Mouse (Mus musculus) midbrain, embryonic 12.5 days (tissue): Measurements from ENCODE around the gene Scin. TPM values are rescaled to one million over a fixed set of nuclear protein-coding genes. Genes with fewer than 3 reads are reported as not detected.

Source experiments
- ATAC-seq: fragments of 200-750 bp; cut with Nextera tagmentation; 2 replicates; pipeline ENCODE4 v1.8.0; 2017; ENCODE audit warnings: low read depth, moderate TSS enrichment, moderate library complexity; ENCODE audit not compliant: low FRiP score
- H3K27ac ChIP-seq: fragments of 300-500 bp; sonication (generic); replicated peaks from 2 replicates; pipeline ENCODE4 v1.5.1; 2016; ENCODE audit warnings: mild to moderate bottlenecking
- H3K27me3 ChIP-seq: fragments of 300-500 bp; sonication (generic); 2 replicates; pipeline ENCODE4 v1.6.1; 2016; ENCODE audit warnings: mild to moderate bottlenecking
- H3K36me3 ChIP-seq: fragments of 300-500 bp; sonication (generic); 2 replicates; pipeline ENCODE4 v1.6.1; 2016
- H3K4me1 ChIP-seq: fragments of 300-500 bp; sonication (generic); 2 replicates; pipeline ENCODE4 v1.6.1; 2016
- H3K4me2 ChIP-seq: fragments of 300-500 bp; sonication (generic); replicated peaks from 2 replicates; pipeline ENCODE4 v1.6.1; 2016; ENCODE audit warnings: mild to moderate bottlenecking, moderate library complexity
- H3K4me3 ChIP-seq: fragments of 300-500 bp; sonication (generic); 2 replicates; pipeline ENCODE4 v1.5.1; 2016; ENCODE audit warnings: mild to moderate bottlenecking
- H3K9ac ChIP-seq: fragments of 300-500 bp; sonication (generic); replicated peaks from 2 replicates; pipeline ENCODE4 v1.6.1; 2016; ENCODE audit warnings: mild to moderate bottlenecking, moderate library complexity
- H3K9me3 ChIP-seq: fragments of 300-500 bp; sonication (generic); 2 replicates; pipeline ENCODE4 v1.6.1; 2016; ENCODE audit warnings: mild to moderate bottlenecking
- WGBS: fragments of 180-500 bp; shearing (Covaris S2); methylation state at CpG from one replicate; pipeline ENCODE4 v1.1.7; 2016; 5-methylcytosine and 5-hydroxymethylcytosine counted together
- polyA plus RNA-seq: library from polyadenylated mRNA; unstranded; fragments of >200 nt; fragmentation: Nextera tagmentation; extraction: Ambion mirVana; gene quantifications from 2 replicates; pipeline ENCODE4 v1.2.1, GENCODE M21; 2016

Scin gene
- polyA plus RNA-seq, 1 experiment from 2014 or later: 0.09 TPM

DNA sequence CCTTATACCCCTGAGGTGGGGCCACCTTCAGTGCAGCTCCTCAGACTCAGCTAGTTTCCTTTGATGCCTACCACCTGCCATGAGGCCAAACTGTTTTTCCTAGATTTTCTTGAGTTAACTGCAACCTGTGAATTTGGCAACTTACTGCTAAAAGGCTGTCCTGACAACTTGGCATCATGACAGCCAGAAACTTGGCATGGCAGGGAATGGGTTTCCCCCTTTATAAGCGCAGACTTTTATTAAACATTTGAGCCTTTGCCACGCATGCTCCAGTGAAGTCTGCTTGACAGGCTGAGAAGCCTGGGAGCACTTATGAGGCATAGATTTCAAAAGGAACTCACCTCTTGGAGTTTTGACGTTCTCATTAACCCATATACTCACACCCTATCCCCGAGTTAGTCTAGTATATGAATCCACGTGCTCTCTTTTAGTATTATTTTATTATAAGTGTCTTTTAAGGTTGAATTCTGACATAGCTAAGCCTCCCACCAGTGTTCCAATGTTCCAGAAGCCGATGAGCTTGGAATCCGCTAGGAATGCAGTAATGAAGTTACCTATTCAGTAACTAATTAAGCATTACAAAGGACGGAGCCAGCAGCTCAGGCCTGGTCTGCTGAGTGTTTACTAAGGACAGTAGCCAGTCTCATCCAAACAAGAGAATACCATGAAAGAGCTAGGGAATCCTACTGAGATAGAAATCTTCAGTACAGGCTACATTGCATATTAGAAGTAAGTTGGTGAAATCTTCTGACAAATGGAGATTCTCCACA, 90.0 kb downstream of the Scin start:
- H3K27me3 ChIP-seq: no peaks in the 10 kb centered on the region
- no peak overlapping the region for H3K9ac ChIP-seq
- H3K4me2 ChIP-seq: no peak overlapping the region
- WGBS: 89% methylated on average over 8 of the region's 8 CpGs
- no peaks in the 10 kb centered on the region for H3K36me3 ChIP-seq
- no peaks in the 10 kb centered on the region for H3K4me1 ChIP-seq
- no peak overlapping the region for H3K4me3 ChIP-seq
- no peak for ATAC-seq
- H3K27ac ChIP-seq: no peak overlapping the region
- H3K9me3 ChIP-seq: no peaks in the 10 kb centered on the region

DNA sequence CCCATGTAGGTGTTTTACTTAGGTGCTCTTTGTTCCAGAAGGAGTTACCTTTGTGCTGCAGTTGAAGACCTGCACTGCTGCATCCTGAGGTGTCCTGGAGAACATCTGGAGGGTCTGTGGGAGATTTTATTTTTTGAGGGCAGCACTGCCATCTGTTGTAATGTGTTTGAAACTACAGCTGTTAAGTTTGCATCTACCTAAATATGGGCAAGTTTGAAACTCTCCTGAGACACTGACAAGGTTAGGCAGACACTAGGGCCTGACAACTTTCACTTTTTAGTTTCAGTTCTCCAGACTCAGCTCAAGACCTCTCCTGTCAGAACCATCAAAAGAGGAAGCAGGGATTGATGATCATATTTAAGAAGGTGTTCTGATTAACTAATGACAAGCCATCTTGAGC, 94.0 kb downstream of the Scin start:
- Histone ChIP-seq H3K27me3 (no peaks in the 10 kb centered on the region), H3K4me3 (no peak overlapping the region), H3K9me3 (no peaks in the 10 kb centered on the region), H3K4me1 (peaks cover 6% of the 10 kb centered on the region; the same call in 1 of the 2 replicates), H3K27ac (no peak overlapping the region), H3K9ac (no peak overlapping the region), H3K36me3 (no peaks in the 10 kb centered on the region), H3K4me2 (no peak overlapping the region)
- ATAC-seq: no peak

GRCm38 (mm10) chr12:40037876-40038463, 96.1 kb downstream of the Scin start, which contains the start of gene Arl4a:
Gene Arl4a, minus strand, starts transcription at chr12:40038025.
- WGBS: under 1% methylated on average over 48 of the region's 68 CpGs
- Histone ChIP-seq H3K27me3 (no peaks in the 10 kb centered on the region), H3K9ac (peak within 1 kb of the TSS; percentile 77), H3K4me1 (peaks cover 12% of the 10 kb centered on the region; the same call in 1 of the 2 replicates), H3K27ac (peak within 1 kb of the TSS; percentile 93), H3K9me3 (no peaks in the 10 kb centered on the region), H3K36me3 (no peaks in the 10 kb centered on the region), H3K4me2 (peak within 1 kb of the TSS; percentile 70), H3K4me3 (peak within 1 kb of the TSS; percentile 89)
- ATAC-seq: peak; percentile 90

- under 1% methylated on average over 55 of the region's 60 CpGs for WGBS
- no peaks in the 10 kb centered on the region for H3K27me3 ChIP-seq
- peak overlapping the region; percentile 89 for H3K4me3 ChIP-seq
- peak overlapping the region; percentile 93 for H3K27ac ChIP-seq
- peak; percentile 97 for ATAC-seq
- 0 out of 2 replicates have a peak, but pooled peaks cover 3% of the 10 kb centered on the region for H3K36me3 ChIP-seq
- peak overlapping the region; percentile 77 for H3K9ac ChIP-seq
- H3K9me3 ChIP-seq: no peaks in the 10 kb centered on the region
- peaks cover 12% of the 10 kb centered on the region; the same call in 1 of the 2 replicates for H3K4me1 ChIP-seq
- H3K4me2 ChIP-seq: peak overlapping the region; percentile 70
Measured at GRCm38 (mm10) chr12:40037226-40037813, 96.7 kb downstream of the Scin start.

DNA sequence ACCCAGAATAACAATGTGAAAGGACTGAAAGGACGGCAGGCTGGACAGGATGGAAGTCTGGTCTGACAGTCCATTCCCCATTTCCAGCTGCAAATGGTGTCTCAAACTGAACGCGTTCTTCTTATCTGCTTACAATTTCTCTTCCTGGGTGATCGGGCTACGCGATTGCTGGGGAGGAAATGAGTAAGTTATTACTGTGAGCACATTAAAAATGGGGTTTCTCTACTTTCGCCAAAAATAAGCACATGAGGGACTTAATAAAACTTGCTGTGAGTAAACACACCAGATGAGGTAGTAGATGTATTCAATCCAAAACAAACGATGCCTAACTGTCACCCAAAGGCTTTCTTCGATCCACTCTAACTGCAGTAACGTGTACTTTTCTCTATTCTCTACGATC, 97.4 kb downstream of the Scin start:
- H3K4me1 ChIP-seq: peaks cover 12% of the 10 kb centered on the region; the same call in 1 of the 2 replicates
- no peak for ATAC-seq
- H3K4me3 ChIP-seq: peak overlapping the region; percentile 89
- peak overlapping the region; percentile 77 for H3K9ac ChIP-seq
- 0 out of 2 replicates have a peak, but pooled peaks cover 3% of the 10 kb centered on the region for H3K36me3 ChIP-seq
- H3K9me3 ChIP-seq: no peaks in the 10 kb centered on the region
- H3K27ac ChIP-seq: peak overlapping the region; percentile 84
- peak overlapping the region; percentile 70 for H3K4me2 ChIP-seq
- WGBS: 3% methylated on average over 11 of the region's 11 CpGs
- no peaks in the 10 kb centered on the region for H3K27me3 ChIP-seq

DNA sequence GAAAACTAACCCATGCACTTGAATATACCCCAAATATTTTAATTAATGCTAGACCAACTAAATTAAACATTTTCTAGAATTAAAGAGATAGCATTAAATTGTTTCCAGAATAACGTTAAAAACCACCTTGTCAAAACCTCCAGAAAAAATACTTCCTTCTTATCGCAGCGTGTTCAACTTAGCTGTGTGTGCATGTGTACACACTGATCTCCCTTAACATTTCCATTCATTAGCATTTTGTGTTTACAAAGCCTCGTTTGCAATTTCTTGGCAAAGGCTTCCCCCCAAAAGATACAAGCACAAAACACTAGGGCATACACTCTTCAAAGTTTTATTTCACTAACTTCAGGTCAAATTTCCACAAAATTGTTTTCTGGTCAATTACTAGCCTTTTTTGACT, 98.5 kb downstream of the Scin start:
- H3K27ac ChIP-seq: no peak overlapping the region
- whole genome bisulfite sequencing: 68% methylated on average over 4 of the region's 4 CpGs
- H3K4me1 ChIP-seq: peaks cover 12% of the 10 kb centered on the region; the same call in 1 of the 2 replicates
- H3K9me3 ChIP-seq: 0 out of 2 replicates have a peak, but pooled peaks cover 3% of the 10 kb centered on the region
- 0 out of 2 replicates have a peak, but pooled peaks cover 3% of the 10 kb centered on the region for H3K36me3 ChIP-seq
- no peak overlapping the region for H3K9ac ChIP-seq
- ATAC-seq: no peak
- H3K4me3 ChIP-seq: peak overlapping the region; percentile 89
- peak overlapping the region; percentile 70 for H3K4me2 ChIP-seq
- no peaks in the 10 kb centered on the region for H3K27me3 ChIP-seq

DNA sequence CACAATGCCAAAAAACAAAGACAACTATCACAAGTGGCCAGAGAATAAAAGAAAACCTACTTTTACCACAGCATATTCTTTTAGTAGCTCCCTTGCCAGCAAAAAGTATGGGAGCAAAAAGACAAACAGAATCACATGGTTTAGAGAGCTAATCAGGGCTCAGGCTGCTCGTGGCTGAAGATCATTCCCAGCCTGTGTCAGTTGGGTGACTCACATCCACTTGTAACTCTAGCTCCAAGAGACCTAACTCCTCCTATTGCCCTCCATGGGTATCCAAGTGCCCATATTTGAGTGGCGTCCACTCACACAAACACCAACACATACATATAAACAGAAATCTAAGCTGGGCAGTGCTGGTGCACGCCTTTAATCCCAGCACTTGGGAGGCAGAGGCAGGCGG, 104.8 kb downstream of the Scin start:
- no peak overlapping the region for H3K27ac ChIP-seq
- 0 out of 2 replicates have a peak, but pooled peaks cover 3% of the 10 kb centered on the region for H3K9me3 ChIP-seq
- 83% methylated on average over 4 of the region's 4 CpGs for WGBS

DNA sequence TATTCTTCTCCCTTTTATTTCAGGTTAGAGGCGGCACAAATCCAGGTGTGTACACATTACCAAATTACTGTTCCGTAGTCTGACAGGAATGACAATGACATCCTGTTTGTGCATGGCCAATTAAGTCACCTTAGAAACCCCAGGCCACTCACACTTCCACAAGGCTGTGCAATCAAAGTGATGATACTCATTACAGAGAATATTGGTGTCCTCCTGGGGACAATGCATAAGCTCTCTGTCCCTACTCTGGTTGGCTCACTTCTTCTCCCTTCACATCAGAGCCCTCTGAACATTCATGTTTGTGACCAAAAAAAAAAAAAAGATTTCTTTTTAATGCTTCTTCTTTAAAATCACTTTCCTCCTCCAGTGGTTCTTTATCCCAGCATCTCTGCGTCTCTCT, 106.2 kb downstream of the Scin start:
- Histone ChIP-seq H3K27ac (no peak overlapping the region), H3K4me1 (no peaks in the 10 kb centered on the region), H3K4me3 (no peak overlapping the region), H3K9ac (no peak overlapping the region), H3K36me3 (0 out of 2 replicates have a peak, but pooled peaks cover 3% of the 10 kb centered on the region), H3K9me3 (0 out of 2 replicates have a peak, but pooled peaks cover 3% of the 10 kb centered on the region), H3K4me2 (no peak overlapping the region), H3K27me3 (no peaks in the 10 kb centered on the region)
- WGBS: 96% methylated on average over 3 of the region's 3 CpGs
- ATAC-seq: no peak

More for the DNA sequence above, 104.8 kb downstream of the Scin start:
- Histone ChIP-seq H3K4me3 (no peak overlapping the region), H3K4me2 (no peak overlapping the region), H3K36me3 (0 out of 2 replicates have a peak, but pooled peaks cover 3% of the 10 kb centered on the region), H3K9ac (no peak overlapping the region), H3K27me3 (no peaks in the 10 kb centered on the region), H3K4me1 (no peaks in the 10 kb centered on the region; the same call in 1 of the 2 replicates)
- ATAC-seq: no peak

DNA sequence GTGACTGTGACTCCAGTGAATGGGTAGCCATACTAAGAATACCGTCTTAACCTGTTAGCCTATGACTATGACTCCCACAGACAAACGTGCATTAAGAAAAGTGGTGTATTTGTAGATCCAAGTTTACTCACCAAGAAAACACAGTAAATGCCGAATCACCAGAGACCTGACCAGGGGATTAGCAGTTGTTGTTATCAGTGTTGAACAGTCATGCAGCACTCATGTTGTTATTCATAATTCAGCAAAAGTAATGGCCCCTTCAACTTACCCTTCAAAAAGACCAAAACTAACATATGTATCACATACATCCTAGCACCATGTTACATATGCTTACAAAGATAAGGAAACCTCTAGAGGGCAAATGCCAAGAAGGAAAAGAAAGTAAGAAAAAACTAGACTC, 106.6 kb downstream of the Scin start:
- Histone ChIP-seq H3K4me3 (no peak overlapping the region), H3K9me3 (0 out of 2 replicates have a peak, but pooled peaks cover 3% of the 10 kb centered on the region), H3K4me1 (no peaks in the 10 kb centered on the region), H3K9ac (no peak overlapping the region), H3K27me3 (no peaks in the 10 kb centered on the region), H3K27ac (no peak overlapping the region), H3K36me3 (no peaks in the 10 kb centered on the region), H3K4me2 (no peak overlapping the region)
- WGBS: 92% methylated on average over 3 of the region's 3 CpGs
- ATAC-seq: no peak

GRCm38 (mm10) chr12:40023918-40024317, 110.1 kb downstream of the Scin start:
- ATAC-seq: no peak
- 88% methylated on average over 2 of the region's 2 CpGs for WGBS
- Histone ChIP-seq H3K9me3 (no peaks in the 10 kb centered on the region), H3K27me3 (no peaks in the 10 kb centered on the region), H3K36me3 (no peaks in the 10 kb centered on the region), H3K9ac (no peak overlapping the region), H3K4me2 (no peak overlapping the region), H3K4me3 (no peak overlapping the region), H3K27ac (no peak overlapping the region), H3K4me1 (no peaks in the 10 kb centered on the region)

DNA sequence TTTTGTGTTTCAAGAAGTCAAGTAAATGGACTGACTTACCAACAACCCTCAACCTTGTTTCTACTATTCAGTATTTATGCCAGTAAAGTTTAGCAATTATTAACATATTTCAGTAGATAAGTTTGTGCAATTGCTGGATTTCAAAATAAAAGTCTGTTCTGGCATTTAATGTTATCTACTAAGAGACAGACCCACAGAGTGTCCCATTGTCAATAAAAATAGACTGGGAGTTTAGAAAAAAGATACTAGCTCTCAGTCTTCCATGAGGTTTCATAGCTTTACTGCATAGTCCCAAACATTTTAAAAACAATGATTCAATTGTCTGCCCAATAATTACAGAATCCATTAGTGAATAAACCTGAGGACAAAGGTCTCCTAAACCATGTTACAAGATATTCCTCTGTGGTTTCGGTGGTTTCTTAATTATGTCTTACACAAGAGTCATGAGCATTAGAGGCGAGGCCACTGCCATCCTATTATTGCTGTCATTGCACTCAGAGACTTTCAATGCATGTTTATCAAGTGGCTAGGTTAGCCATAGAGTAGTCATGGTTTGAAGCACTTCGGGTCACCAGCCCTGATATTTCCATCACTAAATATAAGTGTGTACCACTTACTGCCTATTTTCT, 110.9 kb downstream of the Scin start:
- WGBS: 88% methylated on average over 3 of the region's 3 CpGs
- no peak overlapping the region for H3K27ac ChIP-seq
- no peak overlapping the region for H3K9ac ChIP-seq
- no peaks in the 10 kb centered on the region for H3K4me1 ChIP-seq
- H3K27me3 ChIP-seq: no peaks in the 10 kb centered on the region
- no peaks in the 10 kb centered on the region for H3K36me3 ChIP-seq
- no peaks in the 10 kb centered on the region for H3K9me3 ChIP-seq
- no peak for ATAC-seq
- no peak overlapping the region for H3K4me2 ChIP-seq
- no peak overlapping the region for H3K4me3 ChIP-seq
